Mouse (Mus musculus) midbrain, embryonic 12.5 days (tissue): ENCODE results near the gene Ccdc102a. TPM values are rescaled to one million over a fixed set of nuclear protein-coding genes. Genes with fewer than 3 reads are reported as not detected.

Source experiments
- ATAC-seq: fragments of 200-750 bp; cut with Nextera tagmentation; 2 replicates; pipeline ENCODE4 v1.8.0; 2017; ENCODE audit warnings: low read depth, moderate TSS enrichment, moderate library complexity; ENCODE audit not compliant: low FRiP score
- H3K27ac ChIP-seq: fragments of 300-500 bp; sonication (generic); replicated peaks from 2 replicates; pipeline ENCODE4 v1.5.1; 2016; ENCODE audit warnings: mild to moderate bottlenecking
- H3K27me3 ChIP-seq: fragments of 300-500 bp; sonication (generic); 2 replicates; pipeline ENCODE4 v1.6.1; 2016; ENCODE audit warnings: mild to moderate bottlenecking
- H3K36me3 ChIP-seq: fragments of 300-500 bp; sonication (generic); 2 replicates; pipeline ENCODE4 v1.6.1; 2016
- H3K4me1 ChIP-seq: fragments of 300-500 bp; sonication (generic); 2 replicates; pipeline ENCODE4 v1.6.1; 2016
- H3K4me2 ChIP-seq: fragments of 300-500 bp; sonication (generic); replicated peaks from 2 replicates; pipeline ENCODE4 v1.6.1; 2016; ENCODE audit warnings: mild to moderate bottlenecking, moderate library complexity
- H3K4me3 ChIP-seq: fragments of 300-500 bp; sonication (generic); 2 replicates; pipeline ENCODE4 v1.5.1; 2016; ENCODE audit warnings: mild to moderate bottlenecking
- H3K9ac ChIP-seq: fragments of 300-500 bp; sonication (generic); replicated peaks from 2 replicates; pipeline ENCODE4 v1.6.1; 2016; ENCODE audit warnings: mild to moderate bottlenecking, moderate library complexity
- H3K9me3 ChIP-seq: fragments of 300-500 bp; sonication (generic); 2 replicates; pipeline ENCODE4 v1.6.1; 2016; ENCODE audit warnings: mild to moderate bottlenecking
- WGBS: fragments of 180-500 bp; shearing (Covaris S2); methylation state at CpG from one replicate; pipeline ENCODE4 v1.1.7; 2016; 5-methylcytosine and 5-hydroxymethylcytosine counted together
- polyA plus RNA-seq: library from polyadenylated mRNA; unstranded; fragments of >200 nt; fragmentation: Nextera tagmentation; extraction: Ambion mirVana; gene quantifications from 2 replicates; pipeline ENCODE4 v1.2.1, GENCODE M21; 2016

Ccdc102a gene
- polyA plus RNA-seq, 1 experiment from 2014 or later = 18.1 TPM

- ATAC-seq = peak; percentile 48
- peak overlapping the region; percentile 51 for H3K4me3 ChIP-seq
- no peaks in the 10 kb centered on the region for H3K9me3 ChIP-seq
- peaks cover 65% of the 10 kb centered on the region for H3K4me1 ChIP-seq
- H3K9ac ChIP-seq = peak overlapping the region; percentile 64
- 10% methylated on average over 6 of the region's 7 CpGs for WGBS
- peak overlapping the region; percentile 66 for H3K4me2 ChIP-seq
- 0 out of 2 replicates have a peak overlapping the region, but pooled peaks have one; percentile 42 for H3K27ac ChIP-seq
- 0 out of 2 replicates have a peak, but pooled peaks cover 3% of the 10 kb centered on the region for H3K36me3 ChIP-seq
- H3K27me3 ChIP-seq = peaks cover 68% of the 10 kb centered on the region
These were observed 46.6 kb downstream of the Ccdc102a start for GRCm38 (mm10) chr8:94871108-94871894.

- peaks cover 61% of the 10 kb centered on the region for H3K27me3 ChIP-seq
- H3K4me2 ChIP-seq = peak overlapping the region; percentile 66
- H3K36me3 ChIP-seq = peaks cover 10% of the 10 kb centered on the region
- peak; percentile 28; the same call in 1 of the 2 replicates for ATAC-seq
- WGBS = 2% methylated on average over 20 of the region's 22 CpGs
- H3K4me3 ChIP-seq = peak overlapping the region; percentile 51
- 0 out of 2 replicates have a peak overlapping the region, but pooled peaks have one; percentile 42 for H3K27ac ChIP-seq
- H3K9ac ChIP-seq = peak overlapping the region; percentile 64
- no peaks in the 10 kb centered on the region for H3K9me3 ChIP-seq
- H3K4me1 ChIP-seq = peaks cover 62% of the 10 kb centered on the region
These were observed 47.3 kb downstream of the Ccdc102a start for GRCm38 (mm10) chr8:94870474-94871107.

GRCm38 (mm10) chr8:94870003-94870402 is 47.9 kb downstream of the Ccdc102a start:
- peak overlapping the region; percentile 66 for H3K4me2 ChIP-seq
- H3K27me3 ChIP-seq = peaks cover 55% of the 10 kb centered on the region

GRCm38 (mm10) chr8:94869146-94869545 is 48.8 kb downstream of the Ccdc102a start:
- peak overlapping the region; percentile 66 for H3K4me2 ChIP-seq
- no peaks in the 10 kb centered on the region for H3K9me3 ChIP-seq
- peak overlapping the region; percentile 51 for H3K4me3 ChIP-seq
- peaks cover 46% of the 10 kb centered on the region for H3K27me3 ChIP-seq
- ATAC-seq = no peak
- H3K9ac ChIP-seq = peak overlapping the region; percentile 64
- peaks cover 48% of the 10 kb centered on the region for H3K4me1 ChIP-seq
- peaks cover 24% of the 10 kb centered on the region for H3K36me3 ChIP-seq
- H3K27ac ChIP-seq = 0 out of 2 replicates have a peak overlapping the region, but pooled peaks have one; percentile 20
- 58% methylated on average over 7 of the region's 7 CpGs for WGBS

More at GRCm38 (mm10) chr8:94870003-94870402, 47.9 kb downstream of the Ccdc102a start:
- ATAC-seq = no peak
- Histone ChIP-seq H3K9me3 (no peaks in the 10 kb centered on the region), H3K27ac (0 out of 2 replicates have a peak overlapping the region, but pooled peaks have one; percentile 42), H3K9ac (peak overlapping the region; percentile 64), H3K36me3 (peaks cover 16% of the 10 kb centered on the region), H3K4me3 (peak overlapping the region; percentile 51), H3K4me1 (peaks cover 56% of the 10 kb centered on the region)
- WGBS = 6% methylated on average over 4 of the region's 4 CpGs

GRCm38 (mm10) chr8:94866921-94867320 is 51.0 kb downstream of the Ccdc102a start:
- no peak for ATAC-seq
- no peaks in the 10 kb centered on the region for H3K9me3 ChIP-seq
- H3K9ac ChIP-seq = no peak overlapping the region
- no peak overlapping the region for H3K4me2 ChIP-seq
- H3K4me3 ChIP-seq = no peak overlapping the region
- H3K36me3 ChIP-seq = peaks cover 47% of the 10 kb centered on the region
- H3K27ac ChIP-seq = no peak overlapping the region
- peaks cover 39% of the 10 kb centered on the region for H3K4me1 ChIP-seq
- WGBS = 92% methylated on average over 9 of the region's 9 CpGs
- peaks cover 29% of the 10 kb centered on the region for H3K27me3 ChIP-seq

- Histone ChIP-seq H3K9ac (no peak overlapping the region), H3K4me2 (no peak overlapping the region), H3K4me1 (peaks cover 23% of the 10 kb centered on the region), H3K27me3 (peaks cover 14% of the 10 kb centered on the region), H3K27ac (no peak overlapping the region), H3K36me3 (peaks cover 58% of the 10 kb centered on the region), H3K9me3 (no peaks in the 10 kb centered on the region), H3K4me3 (no peak overlapping the region)
- no peak for ATAC-seq
- 86% methylated on average over 10 of the region's 10 CpGs for WGBS
These were observed 52.6 kb downstream of the Ccdc102a start for GRCm38 (mm10) chr8:94865292-94865691.

GRCm38 (mm10) chr8:94863897-94864673 is 53.8 kb downstream of the Ccdc102a start:
- Histone ChIP-seq H3K36me3 (peaks cover 62% of the 10 kb centered on the region), H3K9me3 (no peaks in the 10 kb centered on the region), H3K4me1 (peaks cover 12% of the 10 kb centered on the region), H3K27ac (no peak overlapping the region), H3K4me2 (no peak overlapping the region), H3K27me3 (0 out of 2 replicates have a peak, but pooled peaks cover 2% of the 10 kb centered on the region), H3K9ac (no peak overlapping the region), H3K4me3 (no peak overlapping the region)
- WGBS = 79% methylated on average over 10 of the region's 10 CpGs
- no peak for ATAC-seq

- H3K9ac ChIP-seq = no peak overlapping the region
- no peak overlapping the region for H3K4me3 ChIP-seq
- WGBS = 89% methylated on average over 12 of the region's 12 CpGs
- H3K27me3 ChIP-seq = no peaks in the 10 kb centered on the region
- H3K36me3 ChIP-seq = peaks cover 62% of the 10 kb centered on the region
- no peak overlapping the region for H3K4me2 ChIP-seq
- H3K27ac ChIP-seq = no peak overlapping the region
- ATAC-seq = no peak
- no peaks in the 10 kb centered on the region for H3K9me3 ChIP-seq
- peaks cover 12% of the 10 kb centered on the region for H3K4me1 ChIP-seq
These were observed 55.2 kb downstream of the Ccdc102a start for GRCm38 (mm10) chr8:94862487-94863220.

GRCm38 (mm10) chr8:94861352-94861910 is 56.5 kb downstream of the Ccdc102a start:
- no peaks in the 10 kb centered on the region for H3K9me3 ChIP-seq
- no peak overlapping the region for H3K27ac ChIP-seq
- H3K4me3 ChIP-seq = no peak overlapping the region
- no peaks in the 10 kb centered on the region for H3K27me3 ChIP-seq
- H3K4me1 ChIP-seq = peaks cover 12% of the 10 kb centered on the region
- WGBS = 81% methylated on average over 8 of the region's 8 CpGs
- ATAC-seq = no peak
- H3K4me2 ChIP-seq = no peak overlapping the region
- H3K36me3 ChIP-seq = peaks cover 61% of the 10 kb centered on the region
- H3K9ac ChIP-seq = no peak overlapping the region

- H3K4me1 ChIP-seq = peaks cover 12% of the 10 kb centered on the region
- ATAC-seq = peak; percentile 83
- H3K9ac ChIP-seq = peak within 1 kb of the TSS; percentile 93
- H3K36me3 ChIP-seq = peaks cover 45% of the 10 kb centered on the region
- no peaks in the 10 kb centered on the region for H3K27me3 ChIP-seq
- H3K9me3 ChIP-seq = no peaks in the 10 kb centered on the region
- peak within 1 kb of the TSS; percentile 96 for H3K4me3 ChIP-seq
- peak within 1 kb of the TSS; percentile 71 for H3K4me2 ChIP-seq
- H3K27ac ChIP-seq = peak within 1 kb of the TSS; percentile 75
- 1% methylated on average over 68 of the region's 68 CpGs for WGBS
These were observed 60.3 kb downstream of the Ccdc102a start, which contains the start of gene Polr2c for GRCm38 (mm10) chr8:94857346-94858173. TSS of gene Polr2c (plus strand) at chr8:94857450.
